Mouse (Mus musculus): ENCODE results near the gene Tsga10.

DNA sequence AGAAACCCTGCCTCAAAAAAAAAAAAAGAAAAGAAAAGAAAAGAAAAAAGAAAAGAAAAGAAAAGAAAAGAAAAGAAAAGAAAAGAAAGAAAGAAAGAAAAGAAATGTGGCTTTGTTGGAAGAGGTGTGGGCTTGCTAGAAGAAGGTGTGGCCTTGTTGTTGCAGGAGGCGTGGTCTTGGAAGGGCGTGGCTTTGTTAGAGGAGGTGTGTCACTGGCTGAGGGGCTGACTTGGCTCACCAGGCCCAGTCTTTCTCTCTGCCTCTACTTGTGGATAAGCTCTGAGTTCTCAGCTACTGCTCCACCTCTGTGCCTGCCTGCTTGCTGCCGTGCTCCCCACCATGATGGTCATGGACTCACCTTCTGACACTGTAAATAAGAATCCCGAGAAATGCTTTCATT lies 129.2 kb downstream of the Tsga10 start:
- TF ChIP-seq CTCF (IDR thresholded peaks at IDR 0.05; ENCODE audit: low read depth) (no peak), EP300 (IDR thresholded peaks at IDR 0.05; ENCODE audit: low read depth) (no peak)
